Mouse (Mus musculus) layer of hippocampus, postnatal 36 days (tissue): Measurements from ENCODE around the gene Bcl2l2. TPM values are rescaled to one million over a fixed set of nuclear protein-coding genes. Genes with fewer than 3 reads are reported as not detected.

ENCODE experiments used
- DNase-seq, 2 experiments: peaks; one replicate each; pipeline ENCODE4 v3.0.0; 2022
- total RNA-seq, 2 experiments: library from RNA; stranded (reverse); gene quantifications; 2 replicates each; pipeline ENCODE4 v1.2.3; 2021

Bcl2l2 gene
- total RNA-seq, 2 experiments from 2014 or later, result 120 to 126 TPM

GRCm38 (mm10) chr14:54893651-54894181 lies 10.5 kb downstream of the Bcl2l2 start:
- peak; percentile 99 for DNase-seq

- peak; percentile 27 to 34 for DNase-seq
Observed at GRCm38 (mm10) chr14:54894296-54895151, 11.3 kb downstream of the Bcl2l2 start.

- DNase-seq, result no peak
Observed at GRCm38 (mm10) chr14:54897445-54897844, 14.3 kb downstream of the Bcl2l2 start.

DNA sequence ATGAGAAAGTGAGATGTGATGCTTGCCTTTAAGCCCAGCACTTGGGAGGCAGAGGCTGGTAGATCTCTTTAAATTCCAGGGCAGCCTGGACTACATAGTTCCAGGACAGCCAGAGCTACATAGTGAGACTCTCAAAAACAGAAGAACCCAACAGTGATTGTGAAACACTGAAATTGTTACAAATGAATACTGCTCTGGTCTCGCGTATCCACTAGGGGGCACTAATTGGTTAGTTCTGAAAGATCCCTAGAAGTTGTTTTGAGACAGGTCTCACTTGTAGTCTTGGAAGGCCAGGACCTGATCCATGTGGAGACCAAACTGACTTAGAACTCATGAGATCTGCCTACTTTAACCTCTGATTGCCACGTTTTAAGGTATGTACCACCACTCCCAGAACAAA lies 17.2 kb downstream of the Bcl2l2 start:
- DNase-seq, result peak; percentile 48 to 64

DNA sequence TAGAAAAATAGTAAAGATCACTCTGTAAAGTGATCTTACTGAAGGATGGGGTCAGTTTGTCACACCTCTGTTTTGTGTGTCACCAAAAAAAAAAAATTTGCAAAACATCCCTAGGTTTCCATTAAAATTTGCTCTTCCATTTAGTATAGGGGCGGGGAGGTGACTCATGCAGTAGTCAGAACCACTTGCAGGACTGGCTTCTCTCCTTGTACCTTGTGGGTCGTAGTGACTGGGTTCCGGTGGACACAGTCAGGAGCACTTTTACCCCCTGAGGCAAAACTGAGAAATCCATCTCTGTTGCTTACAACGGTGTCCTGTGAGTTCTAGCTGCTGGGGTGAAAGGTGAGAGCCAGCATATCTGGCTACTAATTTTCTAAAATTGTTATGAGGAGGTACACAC lies 20.5 kb downstream of the Bcl2l2 start:
- no peak for DNase-seq

- no peak for DNase-seq
Observed at GRCm38 (mm10) chr14:54908682-54909081, 25.5 kb downstream of the Bcl2l2 start.

- no peak for DNase-seq
Observed at GRCm38 (mm10) chr14:54912109-54912850, 29.1 kb downstream of the Bcl2l2 start.

DNA sequence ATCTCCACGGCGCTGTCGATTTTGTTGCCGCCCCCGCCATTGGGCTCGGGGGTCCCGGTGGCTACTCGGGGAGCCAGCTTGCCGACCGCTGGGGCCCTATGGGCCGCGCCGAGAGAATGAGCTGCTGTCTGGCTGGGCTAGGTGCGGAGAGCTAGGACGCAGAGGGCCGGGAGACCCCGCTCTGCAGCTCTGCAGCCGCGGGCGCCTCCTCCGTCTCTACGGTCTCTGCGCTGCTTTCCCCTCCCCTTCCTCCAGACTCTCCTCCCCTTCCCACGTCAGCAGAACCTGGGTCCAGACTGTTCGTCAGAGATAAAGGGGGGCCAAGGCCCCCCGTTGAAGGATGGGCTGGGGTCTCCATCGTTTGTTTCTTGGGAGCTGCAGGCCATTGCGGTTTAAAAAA lies 29.7 kb downstream of the Bcl2l2 start, which contains the start of gene Slc22a17:
Gene Slc22a17 (minus strand): TSS at position 247 of the 400 bp plus-strand sequence.
- peak; percentile 84 to 85 for DNase-seq

DNA sequence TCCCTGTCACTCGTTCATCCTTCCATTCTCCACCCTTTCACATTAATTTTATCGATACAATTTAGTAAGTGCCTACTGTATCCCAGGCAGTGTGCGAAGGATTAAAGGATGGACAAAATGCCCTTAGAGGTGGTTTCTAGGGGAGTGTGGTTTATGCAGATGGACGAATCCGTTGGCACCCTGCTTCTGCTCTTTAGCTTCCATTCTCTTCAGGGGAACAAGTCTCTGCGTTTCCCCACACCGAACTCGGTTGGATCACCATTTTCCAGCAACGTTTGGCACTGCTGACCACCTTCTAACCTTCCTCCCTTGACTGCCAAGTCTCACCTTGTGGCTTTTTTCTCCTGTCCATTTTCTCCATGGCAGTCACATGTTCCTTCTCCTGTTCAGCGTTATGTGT lies 30.2 kb downstream of the Bcl2l2 start:
- DNase-seq, result no peak

GRCm38 (mm10) chr14:54920076-54920685 lies 37.0 kb downstream of the Bcl2l2 start:
- no peak for DNase-seq

DNA sequence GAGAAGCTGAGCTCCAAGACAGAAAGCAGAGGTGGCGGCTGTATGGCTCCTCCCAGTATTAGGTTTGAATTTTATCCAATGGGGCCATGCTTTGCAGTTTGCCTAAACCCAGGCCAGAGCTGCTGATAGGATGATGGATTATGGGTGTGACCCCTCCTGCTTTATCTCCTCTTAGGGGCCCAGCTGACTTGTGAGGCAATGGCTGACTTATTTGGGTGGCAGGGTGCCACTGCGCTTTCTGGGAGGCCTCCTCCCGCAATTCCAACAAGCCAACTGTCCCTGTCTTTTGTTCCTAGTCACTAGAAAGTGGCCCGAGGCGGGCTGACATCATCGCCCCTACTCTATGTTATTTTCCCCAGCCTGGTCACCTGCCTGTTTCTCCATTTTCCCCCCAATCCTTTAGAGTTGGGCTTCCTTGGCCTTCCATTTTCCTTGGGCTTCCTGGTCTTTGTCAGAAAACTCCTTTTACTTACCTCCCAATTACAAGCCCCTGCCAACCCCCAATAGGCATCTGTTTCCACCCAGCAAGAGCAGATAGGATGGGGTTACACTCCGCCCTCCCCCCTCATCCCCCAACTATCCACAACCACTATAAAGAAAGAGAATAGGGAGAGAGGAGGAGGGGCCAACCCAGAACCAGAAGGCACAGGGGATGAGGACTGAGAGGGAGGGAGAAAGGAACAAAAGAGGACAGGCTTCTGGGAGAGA lies 41.6 kb downstream of the Bcl2l2 start:
- DNase-seq, result no peak

- peak; percentile 43 to 56 for DNase-seq
Observed at GRCm38 (mm10) chr14:54925349-54926342, 42.5 kb downstream of the Bcl2l2 start, which contains the start of gene Efs. TSS of gene Efs (minus strand) at chr14:54926126.

DNA sequence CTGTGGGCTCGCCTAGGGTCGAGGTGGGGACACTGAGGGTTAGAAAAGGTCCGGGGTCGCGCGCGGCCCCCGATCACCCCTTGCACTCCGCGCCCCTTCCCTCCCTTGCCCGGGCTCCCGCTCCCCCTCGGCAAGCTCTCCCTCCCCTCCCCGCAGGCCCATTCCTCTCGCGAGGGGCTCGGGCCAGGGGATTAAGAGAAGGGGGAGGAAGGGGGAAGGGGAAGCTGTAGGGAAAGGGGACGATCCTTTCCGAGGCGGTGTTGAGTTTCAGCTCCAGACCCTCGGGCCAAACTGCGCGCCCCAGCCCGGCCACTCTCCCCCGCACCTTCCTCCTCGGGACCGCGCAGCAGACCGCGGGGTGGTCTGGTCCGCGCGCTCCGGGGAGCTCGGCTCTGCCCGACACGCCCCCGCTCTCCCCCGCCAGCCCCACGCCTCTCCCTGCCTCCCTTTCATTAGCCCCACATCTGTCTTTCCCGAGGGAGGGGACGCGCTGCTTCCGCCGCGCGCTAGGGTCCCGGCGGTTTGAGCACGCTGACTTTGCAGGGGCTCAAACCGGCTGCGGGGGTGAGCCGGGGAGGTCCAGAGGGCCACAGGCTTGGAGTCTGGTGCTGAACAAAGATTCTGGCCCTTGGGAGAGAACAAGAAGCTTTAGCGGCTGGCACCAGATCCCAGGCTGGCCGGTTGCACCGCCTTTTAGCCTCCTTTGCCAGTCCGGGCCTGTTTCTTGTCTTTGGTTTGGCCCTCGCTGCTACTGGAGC lies 43.4 kb downstream of the Bcl2l2 start:
- DNase-seq, result peak; percentile 36 to 45

- DNase-seq, result no peak
Observed at GRCm38 (mm10) chr14:54927296-54927695, 44.1 kb downstream of the Bcl2l2 start.

DNA sequence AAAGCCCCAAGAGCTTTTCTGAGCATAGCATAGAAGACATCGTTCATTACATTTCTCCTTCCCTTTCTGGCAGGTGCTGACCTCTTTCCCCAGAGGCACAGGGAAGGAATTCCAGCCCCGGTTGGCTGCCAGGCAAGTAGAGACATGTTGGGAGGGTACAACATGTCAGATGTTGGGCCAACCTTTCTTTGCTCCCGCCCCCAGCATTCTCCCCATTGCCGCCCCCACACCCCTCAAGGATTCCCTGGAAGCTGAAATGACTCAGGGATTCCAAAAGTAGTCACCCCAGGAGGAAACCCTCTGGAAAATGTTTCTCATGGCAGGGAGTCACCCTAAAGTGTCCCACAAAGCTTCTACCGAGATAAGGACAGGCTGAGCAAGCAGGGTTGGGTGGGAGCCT lies 46.6 kb downstream of the Bcl2l2 start:
- no peak for DNase-seq

DNA sequence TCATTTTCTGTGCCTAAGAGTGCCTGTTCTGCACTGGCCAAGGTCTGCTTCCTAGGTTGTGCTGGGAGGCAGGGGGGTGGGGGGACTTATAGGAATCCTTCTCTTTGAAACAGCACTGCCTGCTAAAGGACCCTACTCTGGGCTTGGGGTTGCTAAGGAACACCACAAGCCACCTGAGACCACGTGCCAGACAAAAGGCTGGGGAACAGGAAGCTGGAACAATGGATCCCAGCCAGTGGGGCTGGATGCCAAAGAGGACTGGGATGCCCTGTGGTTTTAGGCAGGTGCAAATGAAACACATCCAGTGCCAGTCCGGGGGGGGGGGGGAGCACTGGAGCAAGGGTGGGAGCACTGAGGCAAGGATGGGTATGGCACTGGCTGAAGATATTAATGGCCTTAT lies 47.3 kb downstream of the Bcl2l2 start:
- DNase-seq, result no peak

GRCm38 (mm10) chr14:54932645-54933150 lies 49.5 kb downstream of the Bcl2l2 start, which contains the start of gene Il25:
TSS of gene Il25 (plus strand) at chr14:54932695.
- no peak for DNase-seq

GRCm38 (mm10) chr14:54935904-54936830 lies 53.0 kb downstream of the Bcl2l2 start, which contains the start of gene Cmtm5:
TSS of gene Cmtm5 (plus strand) at chr14:54936261.
- peak; percentile 69 to 74 for DNase-seq

GRCm38 (mm10) chr14:54936831-54937160 lies 53.6 kb downstream of the Bcl2l2 start:
- DNase-seq, result no peak
